Mouse (Mus musculus) ovary, postnatal 14 days (tissue): ENCODE data around the gene Sart1.
A peak's percentile ranks its signal among the peaks of the same experiment; 100 is the strongest.
"Not testable (repeated sequence)": the region's sequence is repeated elsewhere in the genome, so short reads cannot be mapped to it uniquely, and the experiment has no call there.

ENCODE experiments used
- DNase-seq: peaks from one replicate; pipeline ENCODE4 v3.0.0; 2022; ENCODE audit warnings: low spot score

Sart1 gene

GRCm38 (mm10) chr19:5367455-5367854 lies 21.0 kb downstream of the Sart1 start:
- DNase-seq = no peak

GRCm38 (mm10) chr19:5367053-5367359 lies 21.5 kb downstream of the Sart1 start, which contains the start of gene Banf1:
Gene Banf1 (minus strand): TSS chr19:5367168.
- DNase-seq = no peak

DNA sequence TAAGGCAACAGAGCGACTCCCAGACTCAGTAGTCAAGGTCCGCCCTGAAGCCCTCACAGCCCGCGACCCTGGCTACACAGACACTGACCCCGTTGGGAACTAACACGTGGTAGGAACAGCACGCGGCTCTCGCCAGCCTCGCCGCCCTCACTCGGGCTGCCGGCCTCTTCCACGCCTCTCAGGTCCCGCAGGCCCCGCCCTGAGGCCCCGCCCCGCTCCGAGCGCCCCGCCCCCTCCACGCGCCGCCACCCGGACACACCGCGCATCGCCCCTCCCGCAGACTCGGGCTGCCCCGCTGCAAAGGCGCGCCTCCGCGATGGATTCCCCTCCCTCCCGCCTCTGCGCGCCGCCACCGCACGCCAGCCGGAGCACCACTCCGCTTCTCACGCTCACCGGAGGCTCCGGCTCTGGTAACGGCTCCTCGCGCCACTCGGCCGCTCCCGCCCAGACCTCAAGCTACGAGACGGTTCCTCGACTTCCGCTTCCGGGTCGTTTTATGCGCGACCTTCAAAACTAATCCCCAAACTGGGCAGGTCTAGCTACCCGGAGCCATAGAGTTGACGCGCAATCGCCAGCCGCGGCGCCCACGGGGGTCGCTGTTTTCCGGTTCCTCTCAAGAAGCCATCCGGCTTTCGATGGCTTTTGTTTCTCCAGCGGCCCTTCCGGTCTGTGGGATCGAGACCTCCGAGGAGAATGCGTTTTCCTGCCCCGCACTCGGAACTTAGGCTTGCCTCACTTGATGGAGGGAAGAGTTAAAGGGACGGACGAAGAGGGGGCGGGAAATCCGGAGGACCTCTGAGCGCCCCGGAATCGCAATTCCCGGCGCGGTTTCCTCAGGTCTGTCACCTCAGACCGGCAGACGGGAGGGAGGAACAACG lies 22.1 kb downstream of the Sart1 start, which contains the start of gene Eif1ad:
Eif1ad (plus strand) TSS at position 567 of the 878 bp plus-strand sequence.
- DNase-seq = peak; percentile 92

GRCm38 (mm10) chr19:5365751-5366150 lies 22.8 kb downstream of the Sart1 start:
- no peak for DNase-seq

- no peak for DNase-seq
Measured at GRCm38 (mm10) chr19:5364124-5364523, 24.4 kb downstream of the Sart1 start.

DNA sequence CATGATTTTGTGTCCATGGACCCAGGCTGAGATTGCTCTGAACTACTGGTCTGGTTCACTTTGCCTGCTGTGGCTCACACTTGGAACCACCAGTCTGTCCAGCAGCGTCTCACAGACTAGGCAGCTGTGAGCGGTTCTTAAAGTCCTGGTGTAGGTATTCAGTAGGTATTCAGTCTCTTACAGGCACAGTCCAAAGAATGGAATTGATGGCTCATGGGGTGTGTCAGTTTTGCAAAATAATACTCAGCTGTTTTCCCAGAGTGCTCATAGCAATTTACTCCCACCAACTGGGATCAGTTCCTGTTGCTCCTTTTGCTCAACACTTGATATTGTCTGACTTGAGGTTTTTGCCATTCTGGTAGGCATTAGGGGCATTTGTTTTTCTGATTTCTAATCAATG lies 26.3 kb downstream of the Sart1 start:
- no peak for DNase-seq

DNA sequence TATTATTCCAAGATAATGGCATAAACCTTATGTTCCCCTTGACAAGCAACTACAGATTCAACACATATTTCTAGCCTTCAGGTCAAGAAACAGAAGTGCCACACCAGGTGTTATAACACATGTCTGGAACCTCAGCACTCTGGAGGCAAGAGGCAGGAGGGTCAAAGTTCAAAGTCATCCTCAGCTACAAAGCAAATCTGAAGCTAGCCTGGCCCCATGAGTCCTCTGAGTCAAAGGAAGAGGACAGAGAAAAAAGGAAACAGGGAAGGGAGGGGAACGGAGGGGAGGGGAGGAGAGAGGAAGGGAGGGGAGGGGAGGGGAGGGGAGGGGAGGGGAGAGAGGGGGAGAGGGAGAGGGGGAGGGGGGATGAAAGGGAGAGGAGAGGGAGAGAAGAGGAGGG lies 32.4 kb downstream of the Sart1 start:
- no peak for DNase-seq

DNA sequence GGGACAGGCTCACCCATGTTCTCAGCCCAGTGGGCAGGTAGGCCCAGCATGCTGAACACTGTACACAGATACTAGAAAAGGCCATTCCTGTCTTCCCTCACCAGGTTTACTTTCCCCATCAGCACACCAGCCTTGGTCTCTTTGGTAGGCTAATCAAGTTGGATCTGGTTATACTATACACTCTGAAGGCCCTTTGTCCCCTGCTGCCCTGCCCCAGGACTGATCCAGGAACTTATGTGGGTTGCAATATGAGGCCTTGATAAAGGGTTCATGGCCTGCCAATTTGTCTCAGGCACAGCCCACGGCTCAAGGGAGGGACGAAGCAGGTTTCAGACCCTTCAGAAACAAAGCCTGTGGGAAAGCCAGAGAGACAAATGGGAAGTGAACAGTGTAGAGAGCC lies 34.9 kb downstream of the Sart1 start:
- no peak for DNase-seq

DNA sequence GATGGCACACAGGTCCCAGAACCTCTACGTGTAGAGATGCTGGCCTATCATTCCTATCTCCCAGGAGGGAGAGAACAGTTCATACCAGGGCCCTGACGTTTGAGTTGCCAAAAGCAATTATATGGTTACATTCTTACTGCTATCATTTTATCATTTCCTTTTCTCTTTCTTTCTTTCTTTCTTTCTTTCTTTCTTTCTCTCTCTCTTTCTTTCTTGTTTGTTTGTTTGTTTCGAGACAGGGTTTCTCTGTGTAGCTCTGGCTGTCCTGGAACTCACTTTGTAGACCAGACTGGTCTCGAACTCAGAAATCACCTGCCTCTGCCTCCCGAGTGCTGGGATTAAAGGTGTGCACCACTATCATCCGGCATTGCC lies 39.0 kb downstream of the Sart1 start, which contains the start of gene Cst6:
Cst6 (minus strand) TSS at position 73 of the 372 bp plus-strand sequence.
- DNase-seq = not testable (repeated sequence)

GRCm38 (mm10) chr19:5348526-5349501 lies 39.7 kb downstream of the Sart1 start:
- DNase-seq = peak; percentile 9

- DNase-seq = no peak
Measured at GRCm38 (mm10) chr19:5348064-5348463, 40.4 kb downstream of the Sart1 start.

DNA sequence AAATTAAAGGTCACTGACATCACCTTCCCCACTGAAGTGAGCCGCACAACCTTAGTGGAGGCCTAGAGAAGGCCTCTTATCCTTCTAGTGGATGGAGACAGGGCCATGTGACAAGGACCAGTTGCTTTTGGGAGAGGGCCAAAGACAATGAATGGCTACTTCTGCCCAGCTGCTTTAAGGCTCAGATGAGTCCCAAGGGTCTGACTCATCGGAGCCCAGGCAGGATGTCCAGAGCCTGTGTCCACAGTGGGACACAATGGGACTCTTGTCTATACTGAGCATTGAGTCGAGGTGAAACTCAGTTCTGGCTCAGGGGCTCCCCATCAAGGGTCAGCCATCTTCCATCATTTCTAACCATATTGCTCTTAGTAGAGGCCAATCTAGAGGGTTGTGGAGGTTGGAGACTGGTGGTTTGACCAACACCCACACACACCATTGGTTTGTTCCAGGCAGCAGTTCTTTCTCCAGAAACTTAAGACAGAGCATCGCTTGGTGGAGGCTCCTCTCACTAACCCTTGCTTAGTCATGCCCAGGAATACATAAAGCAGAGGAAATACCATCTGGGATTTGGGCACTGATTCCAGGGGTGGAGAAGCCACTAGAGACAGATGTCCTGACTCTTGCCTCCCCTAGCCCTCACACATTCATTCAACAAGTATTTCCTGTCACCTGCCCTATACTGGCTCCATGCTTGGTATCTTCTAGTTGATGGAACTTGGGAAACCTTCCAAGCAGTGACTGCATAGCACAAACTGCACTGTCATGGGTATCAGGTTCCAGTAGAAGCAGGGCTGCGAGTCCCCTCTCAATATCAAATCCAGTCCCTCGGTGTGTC lies 43.0 kb downstream of the Sart1 start:
- no peak for DNase-seq

DNA sequence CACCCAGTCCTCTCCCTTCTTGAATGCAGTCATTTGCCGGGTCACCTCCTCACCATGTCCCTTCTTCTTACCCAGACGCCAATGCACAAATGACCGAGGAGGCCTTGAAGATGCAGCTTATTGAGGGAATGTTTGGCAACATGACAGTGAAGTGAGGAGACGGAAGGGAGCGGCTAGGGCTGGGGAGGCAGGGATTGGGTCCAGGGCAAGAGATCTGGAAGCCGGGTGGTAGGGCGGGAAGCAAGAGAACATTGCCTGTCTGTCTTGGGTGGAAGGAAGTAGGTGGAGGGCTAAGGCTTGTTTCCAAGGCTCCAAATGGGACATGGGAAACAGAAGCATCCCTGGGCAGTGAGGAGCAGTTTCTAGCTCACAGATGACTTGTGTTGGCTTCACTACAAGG lies 47.1 kb downstream of the Sart1 start:
- no peak for DNase-seq

GRCm38 (mm10) chr19:5337975-5338374 lies 50.5 kb downstream of the Sart1 start:
- peak; percentile 73 for DNase-seq

GRCm38 (mm10) chr19:5335441-5335840 lies 53.1 kb downstream of the Sart1 start, which contains the start of gene Catsper1:
Gene Catsper1 (plus strand): TSS chr19:5335741.
- DNase-seq = no peak

GRCm38 (mm10) chr19:5334741-5335140 lies 53.8 kb downstream of the Sart1 start:
- no peak for DNase-seq

- DNase-seq = no peak
Measured at GRCm38 (mm10) chr19:5327970-5328369, 60.5 kb downstream of the Sart1 start.
